Mouse (Mus musculus) left cerebral cortex, adult 18-20 months (tissue): ENCODE data around the gene Nosip. TPM values are rescaled to one million over a fixed set of nuclear protein-coding genes. Genes with fewer than 3 reads are reported as not detected.
A peak's percentile ranks its signal among the peaks of the same experiment; 100 is the strongest.

Source experiments
- DNase-seq, 2 experiments: peaks; one replicate each; pipeline ENCODE4 v3.0.0; 2021 to 2022; ENCODE audit warnings: low spot score in 2 of 2, mixed read lengths in 1 of 2
- total RNA-seq, 2 experiments: library from RNA; stranded (reverse); gene quantifications; 2 replicates each; pipeline ENCODE4 v1.2.3; 2021

The Nosip gene
- total RNA-seq, 2 experiments from 2014 or later, result 51.9 to 59.7 TPM

GRCm38 (mm10) chr7:45033722-45034359 is 28.4 kb upstream of the Nosip start:
- DNase-seq, result no peak

- DNase-seq, result no peak
Observed at GRCm38 (mm10) chr7:45035631-45036030, 26.6 kb upstream of the Nosip start.

GRCm38 (mm10) chr7:45036702-45037101 is 25.5 kb upstream of the Nosip start:
- DNase-seq, result no peak

- DNase-seq, result no peak
Observed at GRCm38 (mm10) chr7:45037720-45038361, 24.4 kb upstream of the Nosip start.

- no peak for DNase-seq
Observed at GRCm38 (mm10) chr7:45038411-45038810, 23.8 kb upstream of the Nosip start.

GRCm38 (mm10) chr7:45040851-45041250 is 21.4 kb upstream of the Nosip start:
- no peak for DNase-seq

GRCm38 (mm10) chr7:45043307-45043706 is 18.9 kb upstream of the Nosip start:
- DNase-seq, result no peak

GRCm38 (mm10) chr7:45045741-45046140 is 16.5 kb upstream of the Nosip start:
- no peak for DNase-seq

- DNase-seq, result no peak
Observed at GRCm38 (mm10) chr7:45046853-45047350, 15.3 kb upstream of the Nosip start.

GRCm38 (mm10) chr7:45047491-45047890 is 14.7 kb upstream of the Nosip start:
- no peak for DNase-seq

GRCm38 (mm10) chr7:45048001-45048890 is 14.0 kb upstream of the Nosip start:
- DNase-seq, result no peak

GRCm38 (mm10) chr7:45048923-45049657 is 13.1 kb upstream of the Nosip start:
- DNase-seq, result no peak

GRCm38 (mm10) chr7:45050945-45051600 is 11.2 kb upstream of the Nosip start:
- DNase-seq, result peak; percentile 49 to 62

- DNase-seq, result no peak
Observed at GRCm38 (mm10) chr7:45051601-45051974, 10.6 kb upstream of the Nosip start.

GRCm38 (mm10) chr7:45052181-45052861 is 9.9 kb upstream of the Nosip start:
- DNase-seq, result peak; percentile 40 to 65

- DNase-seq, result no peak
Observed at GRCm38 (mm10) chr7:45052862-45053116, 9.4 kb upstream of the Nosip start, which contains the start of gene Prr12. Prr12 (minus strand) TSS chr7:45052881.

- peak; percentile 49 to 73 for DNase-seq
Observed at GRCm38 (mm10) chr7:45053117-45053930, 8.9 kb upstream of the Nosip start.

- peak; percentile 84 to 89 for DNase-seq
Observed at GRCm38 (mm10) chr7:45053931-45054510, 8.2 kb upstream of the Nosip start.
